Mouse (Mus musculus) left cerebral cortex, postnatal 4 days (tissue): Measurements from ENCODE around the gene BC004004. TPM values are rescaled to one million over a fixed set of nuclear protein-coding genes. Genes with fewer than 3 reads are reported as not detected.
"Not testable (repeated sequence)": the region's sequence is repeated elsewhere in the genome, so short reads cannot be mapped to it uniquely, and the experiment has no call there.

Experiments
- DNase-seq: peaks from one replicate; pipeline ENCODE4 v3.0.0-alpha.2; 2022
- intact Hi-C: fragments of 180-260 bp; cut with DNase I; formaldehyde crosslinking; loops from one replicate; pipeline ENCODE4 v1.15.1; 2025
- total RNA-seq, 2 experiments: library from RNA; stranded (reverse); gene quantifications; 2 replicates each; pipeline ENCODE4 v1.2.3; 2021

The BC004004 gene
- total RNA-seq, 2 experiments from 2014 or later, result 102 to 107 TPM

DNA sequence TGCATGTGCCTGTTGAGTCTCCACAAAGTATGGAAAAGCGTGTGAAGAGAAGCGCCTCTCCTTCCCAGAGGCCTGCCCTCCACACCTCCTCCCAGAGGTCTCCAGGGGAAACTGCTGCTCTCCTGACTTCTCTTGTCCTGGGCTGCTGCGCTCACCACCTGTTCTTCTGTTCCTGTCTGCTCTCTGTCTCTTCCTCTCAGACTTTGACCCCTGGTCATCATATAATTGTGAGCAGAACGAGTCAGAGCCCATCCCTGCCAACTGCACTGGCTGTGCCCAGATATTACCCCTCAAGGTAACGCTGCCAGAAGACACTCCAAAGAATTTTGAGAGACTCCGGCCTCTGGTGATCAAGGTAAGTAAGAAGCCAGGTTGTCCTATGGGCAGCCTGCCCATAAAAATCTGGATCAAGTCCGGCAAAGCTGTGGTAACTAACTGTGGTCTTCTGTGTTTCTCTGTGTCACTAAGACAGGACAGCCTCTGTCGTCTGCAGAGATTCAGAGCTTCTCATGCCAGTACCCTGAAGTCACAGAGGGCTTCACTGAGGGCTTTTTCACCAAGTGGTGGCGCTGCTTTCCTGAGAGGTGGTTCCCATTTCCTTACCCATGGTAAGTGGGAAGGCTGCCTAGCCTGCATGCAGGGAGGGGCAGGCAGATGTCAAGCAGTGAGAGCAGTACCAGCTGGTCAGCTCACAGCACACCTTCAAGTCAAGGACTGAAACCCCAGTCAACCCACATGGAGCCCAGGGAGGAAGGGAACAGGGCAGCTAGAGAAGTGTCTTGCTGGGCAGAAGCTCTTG lies 25.4 kb downstream of the BC004004 start:
- intact Hi-C loops, result no loop called here
- peak; percentile 48 for DNase-seq

DNA sequence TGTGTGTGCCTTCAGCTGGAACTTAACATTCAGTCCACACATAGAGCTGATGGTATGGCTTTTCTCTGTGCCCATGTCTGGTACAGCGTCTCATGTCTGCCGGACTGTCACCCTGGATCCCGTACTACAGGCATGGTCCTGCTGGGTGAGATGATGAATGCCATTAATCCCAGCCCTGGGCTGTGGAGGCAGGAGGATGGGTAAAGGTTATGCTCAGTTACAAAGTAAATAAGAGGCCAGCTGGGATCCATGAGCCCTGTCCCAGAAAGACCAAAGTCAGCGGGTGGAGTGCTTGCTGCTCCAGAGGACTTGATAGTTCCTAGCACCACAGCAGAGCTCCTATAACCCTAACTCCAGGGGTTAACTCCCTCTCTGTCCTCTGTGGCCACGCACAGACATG lies 27.2 kb downstream of the BC004004 start:
- no peak for DNase-seq
- intact Hi-C loops, result no loop called here

DNA sequence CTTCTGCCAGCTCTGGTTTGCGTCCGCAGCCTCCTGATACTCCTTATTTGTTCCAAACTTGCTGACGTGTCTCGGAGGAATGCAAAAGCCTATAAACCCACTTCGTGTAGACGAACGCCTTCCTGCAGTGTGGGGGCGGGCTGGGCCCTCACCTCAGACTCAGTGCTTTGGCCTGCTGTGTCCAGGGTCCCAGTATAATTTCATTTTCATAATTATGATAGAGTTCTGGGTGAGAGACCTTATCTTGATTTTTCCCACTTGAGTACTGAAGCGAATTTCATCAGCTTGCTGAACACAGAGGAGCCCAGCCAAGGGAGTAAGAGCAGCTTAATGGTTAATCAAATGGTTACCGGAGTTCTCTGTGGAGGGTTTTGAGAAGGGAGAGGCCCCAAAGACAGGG lies 28.7 kb downstream of the BC004004 start:
- intact Hi-C loops, result no loop called here
- DNase-seq, result no peak

DNA sequence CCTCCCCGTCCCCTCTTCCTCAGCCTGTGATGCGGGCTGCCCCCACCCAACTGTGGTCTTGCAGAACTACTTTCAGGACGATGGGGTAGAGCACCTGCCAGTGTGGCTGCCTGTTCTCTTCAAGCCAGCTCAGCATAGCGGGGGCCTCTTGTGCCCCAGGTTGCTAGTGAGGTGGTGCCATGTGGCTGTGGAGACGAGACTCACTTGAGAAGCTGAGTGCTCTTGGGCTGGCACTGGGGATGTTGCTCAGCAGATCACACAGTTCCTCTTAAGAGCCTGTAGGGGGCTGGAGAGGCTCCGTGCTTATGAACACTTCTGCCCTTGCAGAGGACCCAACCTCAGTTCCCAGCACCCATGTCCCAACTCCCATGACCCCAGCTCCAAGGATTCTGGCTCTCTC lies 29.2 kb downstream of the BC004004 start:
- no peak for DNase-seq
- intact Hi-C loops, result no loop called here

DNA sequence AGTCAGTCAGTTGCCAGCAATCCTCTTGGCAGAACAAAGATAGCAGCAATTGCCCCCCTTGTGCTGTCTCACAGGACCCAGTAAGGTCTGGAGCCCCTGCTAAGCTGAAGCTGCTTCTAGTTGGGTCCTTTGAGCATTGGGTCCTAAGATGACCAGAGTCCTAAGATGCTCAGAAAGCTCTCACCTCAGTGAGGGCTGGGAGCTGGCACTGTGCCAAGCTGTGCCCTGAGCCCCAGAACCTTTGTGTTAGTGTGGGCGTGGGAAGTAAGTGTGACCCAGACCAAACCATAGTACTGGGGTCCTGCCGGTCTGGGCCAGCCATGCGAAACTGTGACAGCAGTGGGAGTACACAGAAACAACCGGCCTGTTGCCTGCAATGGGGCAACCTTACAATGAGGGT lies 30.7 kb downstream of the BC004004 start:
- no peak for DNase-seq
- intact Hi-C loops, result no loop called here

DNA sequence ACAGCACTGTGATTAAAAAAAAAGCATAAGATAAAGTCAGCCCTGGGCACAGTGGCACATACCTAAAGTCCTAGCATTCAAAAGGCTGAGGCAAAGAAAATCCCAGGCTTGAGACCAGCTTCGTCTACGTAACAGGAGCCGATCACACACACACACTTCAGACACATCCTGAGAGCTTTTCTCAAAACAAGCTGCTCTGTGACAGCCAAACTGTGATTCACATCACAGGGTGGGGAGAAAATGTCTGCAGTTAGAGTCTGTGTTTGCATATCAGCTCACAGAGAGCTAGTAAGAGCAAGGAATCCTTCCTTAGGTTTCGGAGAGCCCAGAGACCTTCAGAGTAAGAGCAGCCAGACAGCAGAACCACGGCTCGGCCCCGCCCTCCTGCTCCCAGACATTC lies 32.3 kb downstream of the BC004004 start:
- intact Hi-C loops, result no loop called here
- no peak for DNase-seq

DNA sequence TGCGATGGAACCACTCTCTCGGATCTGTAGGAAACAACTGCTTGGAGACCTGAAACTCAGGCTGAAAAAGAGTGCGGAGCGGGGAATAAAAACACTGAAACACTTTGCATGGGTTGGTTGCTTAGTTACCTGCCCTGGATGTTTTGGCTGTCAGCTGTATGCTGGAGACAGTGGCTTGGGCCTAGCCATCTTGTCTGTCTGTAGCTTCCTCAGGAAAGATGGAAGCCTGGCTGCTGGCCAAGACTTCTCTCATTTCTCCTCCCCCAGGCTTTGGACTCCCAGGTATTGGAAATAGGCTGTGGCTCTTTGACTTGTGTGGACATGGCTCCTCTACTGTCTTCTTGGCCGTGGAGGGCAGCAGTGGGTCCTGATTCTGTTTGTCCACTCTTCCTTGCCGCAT lies 32.8 kb downstream of the BC004004 start:
- no peak for DNase-seq
- intact Hi-C loops, result no loop called here

DNA sequence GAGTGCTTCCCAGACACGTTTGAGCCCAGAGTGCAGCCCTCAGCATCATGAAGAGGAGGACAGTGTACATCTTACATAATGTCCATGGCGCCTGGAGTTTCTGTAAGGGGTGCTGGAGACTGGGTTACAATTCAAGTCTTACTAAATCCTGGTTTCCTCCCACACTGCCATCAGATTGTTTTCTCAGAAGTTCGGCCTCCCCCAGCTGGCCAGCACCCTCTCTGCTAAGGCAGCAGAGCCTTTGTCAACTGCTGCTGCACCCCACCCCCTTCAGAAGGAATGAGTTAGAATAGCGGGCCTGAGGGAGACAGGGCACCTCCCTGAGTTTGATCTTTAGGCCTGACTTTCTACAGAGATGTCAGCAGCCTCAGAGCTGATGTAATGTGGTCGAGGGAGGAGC lies 33.6 kb downstream of the BC004004 start:
- intact Hi-C loops, result no loop called here
- DNase-seq, result no peak

DNA sequence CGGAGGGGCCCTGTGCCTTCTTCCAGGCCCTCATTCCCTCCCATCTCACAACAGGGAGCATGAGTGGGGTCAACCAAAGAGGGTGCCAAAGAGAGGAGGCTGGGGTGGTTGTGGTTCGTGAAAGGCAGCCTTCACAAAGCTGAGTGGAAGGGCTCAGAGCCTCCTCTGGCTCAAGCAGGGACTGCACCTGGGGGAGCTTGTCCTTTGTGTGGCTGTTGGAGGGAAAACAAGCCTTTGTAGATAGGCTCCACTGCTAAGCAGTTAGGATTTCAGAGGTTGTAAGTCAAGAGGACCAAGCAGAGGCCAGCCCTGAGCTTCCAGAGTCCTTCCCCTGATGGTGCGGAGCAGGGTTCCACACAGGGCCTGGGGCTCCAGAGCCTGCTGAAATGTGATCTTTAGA lies 34.5 kb downstream of the BC004004 start:
- DNase-seq, result peak; percentile 21
- intact Hi-C loops, result no loop called here

DNA sequence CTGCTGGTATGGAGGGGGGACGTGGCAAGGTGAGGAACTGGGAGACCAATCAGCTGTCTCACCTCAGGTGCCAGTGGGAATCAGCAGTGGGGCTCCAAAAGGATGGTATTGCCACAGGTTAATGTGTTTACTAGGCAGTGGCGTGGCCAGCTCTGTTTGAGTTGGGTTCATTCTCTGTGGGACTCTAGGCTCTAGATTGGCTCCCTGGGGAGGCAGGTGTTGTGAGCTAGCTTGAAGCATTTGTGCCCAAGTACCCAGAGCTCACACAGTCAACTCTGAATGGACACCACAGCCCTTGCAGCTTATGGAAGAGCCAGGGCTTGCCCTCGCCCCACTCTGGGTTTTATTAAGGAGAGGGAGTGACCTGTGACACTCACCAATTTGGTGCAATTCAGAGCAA lies 35.3 kb downstream of the BC004004 start:
- intact Hi-C loops, result no loop called here
- DNase-seq, result no peak

DNA sequence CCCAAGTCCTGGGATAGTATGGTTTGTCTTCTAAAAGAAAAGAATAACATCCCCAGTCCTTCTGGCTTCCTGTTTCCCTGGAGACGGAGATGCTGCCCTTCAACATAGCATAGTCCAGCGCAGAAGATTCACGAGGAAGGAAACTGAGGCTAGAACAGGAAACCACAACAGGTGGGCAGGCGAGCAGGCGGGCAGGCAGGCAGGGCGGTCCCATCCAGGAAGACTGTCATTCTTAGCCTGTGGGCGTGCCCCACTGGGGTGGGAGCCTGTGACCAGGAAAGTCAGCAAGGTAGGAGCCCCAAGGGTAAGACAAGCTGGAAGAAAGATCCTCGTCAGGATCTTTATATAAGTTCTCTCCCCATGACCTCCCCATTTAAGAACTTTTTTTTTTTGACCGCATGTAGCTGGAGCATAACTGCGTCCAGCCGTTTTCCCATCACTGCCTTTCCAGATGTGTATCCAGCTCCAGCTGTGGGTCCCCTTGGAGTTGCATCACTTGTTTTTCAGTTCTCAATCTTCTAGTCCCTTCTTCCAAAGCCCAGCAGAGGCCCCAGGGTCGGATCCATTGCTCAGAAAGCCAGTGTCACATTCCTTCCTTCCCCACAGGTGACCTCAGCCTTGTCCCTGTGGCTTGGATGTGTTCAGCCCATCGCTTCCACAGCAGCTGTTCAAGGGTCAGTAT lies 35.9 kb downstream of the BC004004 start:
- no peak for DNase-seq
- intact Hi-C loops, result no loop called here

DNA sequence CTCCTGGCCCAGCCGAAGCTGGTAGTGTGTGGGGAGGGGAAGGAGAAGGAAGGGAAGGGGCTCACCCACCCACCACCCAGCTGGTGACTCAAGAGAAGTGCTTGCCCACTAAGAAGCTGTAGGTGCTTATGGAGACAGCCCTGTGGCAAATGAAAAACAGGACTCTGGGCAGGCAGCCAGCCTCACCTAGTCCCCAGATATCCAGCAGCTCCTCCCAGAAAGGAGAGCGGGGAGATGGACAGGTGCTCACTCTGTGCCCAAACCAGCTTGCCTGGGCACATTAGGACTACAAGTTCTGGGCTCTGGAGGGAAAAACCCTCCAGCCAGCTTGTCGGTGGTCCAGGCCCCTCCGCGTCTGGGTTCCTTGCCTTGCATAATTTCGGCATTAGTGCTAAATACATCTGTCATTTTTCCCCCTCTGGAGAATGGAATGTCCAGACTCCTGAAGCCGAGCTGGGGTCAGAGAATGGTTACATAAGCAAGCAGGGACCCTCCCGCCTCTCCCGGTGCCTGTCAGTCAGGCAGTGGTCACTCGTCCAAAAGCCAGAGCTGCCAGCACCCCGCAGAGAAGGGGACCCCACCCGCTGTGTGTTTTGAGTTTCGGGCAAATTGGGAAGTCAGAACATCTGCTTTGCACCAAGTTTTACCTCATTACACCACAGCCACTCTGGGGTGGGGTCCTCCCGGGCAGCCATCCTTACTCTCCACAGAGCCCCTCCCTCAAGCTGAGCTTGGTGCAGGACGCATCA lies 36.6 kb downstream of the BC004004 start:
- no peak for DNase-seq
- intact Hi-C loops, result no loop called here

DNA sequence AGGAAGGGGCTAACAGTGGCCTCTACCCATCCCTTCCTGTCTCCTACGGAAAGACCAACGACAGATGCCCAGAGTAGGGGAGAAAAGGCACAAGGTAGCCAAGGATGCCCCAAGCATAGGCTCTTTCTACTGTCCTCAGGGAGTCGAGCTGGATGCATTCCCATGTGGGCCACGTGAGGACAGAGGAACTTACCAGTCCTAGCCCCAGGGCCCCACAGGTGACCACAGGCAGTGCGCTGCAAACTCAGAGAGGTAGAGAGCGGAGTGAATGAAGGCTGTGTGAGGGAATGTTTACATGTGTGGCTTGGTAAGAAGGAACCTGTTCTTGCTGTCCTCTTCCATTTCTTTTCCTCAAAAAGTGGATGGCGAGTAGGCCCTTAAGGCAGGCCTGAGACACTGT lies 37.3 kb downstream of the BC004004 start:
- DNase-seq, result no peak
- intact Hi-C loops, result no loop called here

DNA sequence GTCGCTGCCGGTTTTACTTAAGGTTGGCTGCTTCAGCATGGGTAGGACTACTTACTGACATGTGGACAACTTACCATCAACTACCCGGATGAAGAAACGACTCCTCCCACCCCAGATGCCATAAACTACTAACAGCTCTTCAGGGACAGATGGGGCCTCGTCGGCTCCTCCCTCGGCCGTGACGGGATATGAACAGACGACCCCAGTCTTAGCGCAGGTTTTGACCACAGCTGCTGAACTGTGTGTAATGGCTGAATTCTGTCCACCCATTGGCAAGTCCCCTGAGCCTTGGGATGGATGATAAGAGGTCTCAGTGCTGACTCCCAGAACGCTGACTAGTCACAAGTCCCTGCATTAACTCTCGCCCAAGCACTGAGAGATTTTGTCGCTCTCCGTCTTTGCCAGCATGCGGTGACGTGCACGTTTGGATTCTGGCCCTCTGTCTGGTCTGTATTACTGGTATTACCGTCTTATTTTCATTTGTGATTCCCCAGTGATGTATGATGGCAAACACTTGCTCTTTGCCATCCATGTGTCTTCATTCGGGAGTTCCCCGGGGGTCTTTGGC lies 41.6 kb downstream of the BC004004 start:
- DNase-seq, result peak; percentile 47
- intact Hi-C loops, result no loop called here

DNA sequence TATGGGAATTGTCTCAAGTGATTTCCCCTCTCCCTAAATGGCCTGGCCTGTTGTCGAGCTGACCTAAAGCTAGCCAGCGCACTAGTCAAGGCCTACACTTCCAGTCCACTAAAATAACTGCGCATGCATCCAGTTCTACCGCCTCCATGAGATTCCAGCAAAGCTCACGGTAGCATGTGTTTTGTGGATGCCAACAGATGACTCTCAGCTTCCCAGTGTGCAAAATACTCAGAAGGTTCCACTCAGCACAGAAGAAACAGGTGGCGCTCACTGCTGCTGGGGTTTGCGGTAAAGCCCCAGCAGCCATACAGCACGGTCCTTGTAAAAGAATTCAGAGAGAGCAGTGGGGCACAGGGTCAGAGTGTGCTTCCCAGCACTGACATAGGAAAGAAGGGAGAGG lies 43.0 kb downstream of the BC004004 start:
- no peak for DNase-seq
- intact Hi-C loops, result no loop called here

DNA sequence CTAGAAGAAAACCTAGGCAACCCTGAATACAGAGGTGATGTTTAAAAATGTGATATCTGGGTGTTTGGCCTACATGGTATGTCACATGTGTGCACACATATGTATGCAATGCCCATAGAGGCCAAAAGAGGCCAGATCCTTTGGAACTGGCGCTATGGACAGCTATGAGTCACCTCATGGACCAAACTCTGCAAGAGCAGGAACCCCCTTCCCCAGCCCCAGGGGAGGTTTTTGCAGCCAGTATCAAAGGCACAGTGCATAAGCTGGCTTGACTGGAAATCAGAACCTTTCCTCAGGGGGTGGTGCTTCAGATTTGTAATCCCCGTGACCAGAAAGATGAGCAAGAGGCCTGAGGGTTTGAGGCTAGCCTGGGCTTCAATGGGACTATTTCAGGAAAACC lies 43.5 kb downstream of the BC004004 start:
- no peak for DNase-seq
- intact Hi-C loops, result no loop called here

DNA sequence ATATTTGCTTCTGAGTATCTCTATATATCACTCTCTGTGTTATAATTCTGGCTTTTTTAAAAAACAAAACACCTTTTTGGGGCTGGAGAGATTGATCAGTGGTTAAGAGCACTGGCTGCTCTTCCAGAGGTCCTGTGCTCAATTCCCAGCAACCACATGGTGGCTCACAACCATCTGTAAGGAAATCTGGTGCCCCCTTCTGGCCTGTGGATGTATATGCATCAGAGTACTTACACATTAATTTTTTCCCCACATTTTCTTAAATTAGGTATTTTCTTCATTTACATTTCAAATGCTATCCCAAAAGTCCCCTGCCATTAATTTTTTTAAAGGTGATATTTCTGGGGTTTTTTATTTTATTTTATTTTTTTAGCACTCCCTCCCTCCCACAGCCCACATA lies 44.7 kb downstream of the BC004004 start:
- intact Hi-C loops, result no loop called here
- DNase-seq, result no peak

DNA sequence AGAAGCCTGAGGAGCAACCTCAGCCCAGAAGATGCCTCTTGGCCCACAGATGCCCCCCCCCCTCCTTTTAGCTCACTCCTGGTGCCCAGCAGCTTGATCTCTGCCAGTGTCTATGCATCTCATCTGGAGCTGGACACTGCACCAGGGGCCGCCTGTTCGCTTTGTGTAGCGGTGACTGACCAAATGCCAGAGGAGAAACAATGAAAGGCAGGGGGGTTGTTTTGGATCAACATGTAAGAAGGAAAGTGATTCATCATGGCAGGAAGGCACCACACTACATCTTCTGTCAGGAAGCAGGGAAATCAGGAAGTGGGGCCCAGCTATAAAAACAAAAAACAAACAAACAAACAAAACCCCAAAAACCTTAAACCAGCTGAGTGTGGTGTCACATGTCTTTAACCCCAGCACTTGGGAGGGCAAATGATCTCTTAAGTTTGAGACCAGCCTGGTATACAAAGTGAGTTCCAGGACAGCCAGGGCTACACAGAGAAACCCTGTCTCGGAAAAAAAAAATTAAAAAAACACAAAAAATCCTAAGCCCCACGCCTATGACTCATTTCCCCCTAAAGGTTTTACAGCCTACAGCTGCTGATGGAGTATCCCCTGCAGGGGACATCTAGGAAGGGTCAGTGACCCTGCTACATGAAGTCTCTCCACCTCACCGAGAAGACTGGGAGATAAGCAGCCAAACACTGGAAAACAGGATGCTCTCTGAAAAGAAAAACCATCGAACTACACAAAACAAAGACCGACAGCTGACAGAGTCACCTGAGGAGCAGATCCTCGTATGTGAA lies 47.3 kb downstream of the BC004004 start:
- intact Hi-C loops, result no loop called here
- no peak for DNase-seq

DNA sequence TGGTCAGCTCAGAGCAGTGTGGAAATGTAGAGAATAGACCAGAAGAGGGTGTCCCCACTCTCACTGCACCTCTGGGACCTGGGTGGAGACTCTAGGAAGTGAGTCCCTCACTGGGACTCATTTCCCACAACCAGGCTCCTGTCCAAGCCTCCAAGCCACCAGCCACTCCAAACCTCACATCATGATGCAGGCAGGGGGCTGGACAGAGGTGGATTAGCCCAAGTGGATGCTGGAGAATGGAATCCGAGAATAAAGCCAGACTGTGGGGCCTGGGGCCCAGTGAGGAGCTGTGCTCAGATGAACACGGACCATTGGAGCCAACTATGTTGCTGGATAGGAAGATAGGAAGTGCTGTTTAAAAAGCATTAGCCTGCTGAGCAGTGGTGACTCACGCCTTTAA lies 48.3 kb downstream of the BC004004 start:
- no peak for DNase-seq
- intact Hi-C loops, result no loop called here

DNA sequence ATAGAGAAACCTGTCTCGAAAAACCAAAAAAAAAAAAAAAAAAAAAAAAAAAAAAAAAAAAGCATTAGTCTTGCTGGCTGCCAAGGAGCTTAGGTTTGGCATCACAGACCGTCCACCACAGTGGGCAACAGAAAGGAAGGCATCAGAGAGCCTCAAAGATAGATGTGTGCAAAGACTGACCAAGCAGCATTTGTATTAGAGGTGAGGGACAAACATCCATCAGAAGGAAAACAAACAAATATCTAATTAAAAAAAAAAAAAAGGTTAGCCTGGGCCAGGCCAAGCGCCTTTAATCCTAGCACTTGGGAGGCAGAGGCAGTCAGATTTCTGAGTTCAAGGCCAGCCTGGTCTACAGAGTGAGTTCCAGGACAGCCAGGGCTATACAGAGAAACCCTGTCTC lies 48.8 kb downstream of the BC004004 start, which contains the start of gene Pi16:
Gene Pi16 (plus strand): TSS at position 301 of the 400 bp plus-strand sequence.
- intact Hi-C loops, DNase-seq: not testable (repeated sequence)
